Mouse (Mus musculus): ENCODE data around the gene Trim25. TPM values are rescaled to one million over a fixed set of nuclear protein-coding genes. Genes with fewer than 3 reads are reported as not detected.
A peak's percentile ranks its signal among the peaks of the same experiment; 100 is the strongest.

The Trim25 gene
- polyA plus RNA-seq, 1 experiment from 2014 or later, result 5.5 TPM

DNA sequence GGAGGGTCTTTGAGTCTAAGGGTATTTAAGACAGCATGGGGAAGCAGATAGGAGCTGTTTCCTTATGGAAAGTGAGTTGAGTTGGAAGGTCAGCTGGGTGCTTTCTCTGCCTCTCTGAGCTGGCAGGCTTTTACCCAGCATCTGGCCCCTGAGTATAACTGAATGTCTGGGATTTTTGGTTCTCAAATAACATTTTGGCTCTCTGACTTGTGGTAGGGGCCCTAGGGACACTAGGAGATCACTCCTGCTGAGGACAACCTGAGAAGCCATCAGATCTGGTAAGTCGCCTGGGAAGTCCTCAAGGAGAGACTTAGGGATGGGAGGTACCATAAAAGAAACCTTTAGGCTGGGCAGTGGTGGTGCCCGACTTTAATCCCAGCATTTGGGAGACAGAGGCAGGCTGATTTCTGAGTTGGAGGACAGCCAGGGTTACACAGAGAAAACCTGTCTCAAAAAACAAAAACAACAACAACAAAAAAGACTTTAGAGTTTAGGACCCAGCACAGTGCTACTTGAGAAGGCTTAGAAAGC is 28.9 kb upstream of the Trim25 start, which contains the start of gene Coil:
Gene Coil, plus strand, starts transcription at position 51 of the 531 bp plus-strand sequence.
- Histone ChIP-seq H3K27ac (replicated peaks) (no peak within 1 kb of the TSS), H3K9ac (replicated peaks) (no peak within 1 kb of the TSS), H3K9me3 (replicated peaks) (no peaks in the 10 kb centered on the region), H3K4me3 (replicated peaks) (no peak within 1 kb of the TSS), H3K27me3 (replicated peaks) (0 out of 2 replicates have a peak, but pooled peaks cover 3% of the 10 kb centered on the region), H3K4me1 (peaks cover 10% of the 10 kb centered on the region), H3K36me3 (no peaks in the 10 kb centered on the region), H3K4me2 (no peak within 1 kb of the TSS)
- 37% methylated on average over 2 of the region's 2 CpGs for WGBS
- no peak for ATAC-seq (ENCODE audit: low FRiP score)

DNA sequence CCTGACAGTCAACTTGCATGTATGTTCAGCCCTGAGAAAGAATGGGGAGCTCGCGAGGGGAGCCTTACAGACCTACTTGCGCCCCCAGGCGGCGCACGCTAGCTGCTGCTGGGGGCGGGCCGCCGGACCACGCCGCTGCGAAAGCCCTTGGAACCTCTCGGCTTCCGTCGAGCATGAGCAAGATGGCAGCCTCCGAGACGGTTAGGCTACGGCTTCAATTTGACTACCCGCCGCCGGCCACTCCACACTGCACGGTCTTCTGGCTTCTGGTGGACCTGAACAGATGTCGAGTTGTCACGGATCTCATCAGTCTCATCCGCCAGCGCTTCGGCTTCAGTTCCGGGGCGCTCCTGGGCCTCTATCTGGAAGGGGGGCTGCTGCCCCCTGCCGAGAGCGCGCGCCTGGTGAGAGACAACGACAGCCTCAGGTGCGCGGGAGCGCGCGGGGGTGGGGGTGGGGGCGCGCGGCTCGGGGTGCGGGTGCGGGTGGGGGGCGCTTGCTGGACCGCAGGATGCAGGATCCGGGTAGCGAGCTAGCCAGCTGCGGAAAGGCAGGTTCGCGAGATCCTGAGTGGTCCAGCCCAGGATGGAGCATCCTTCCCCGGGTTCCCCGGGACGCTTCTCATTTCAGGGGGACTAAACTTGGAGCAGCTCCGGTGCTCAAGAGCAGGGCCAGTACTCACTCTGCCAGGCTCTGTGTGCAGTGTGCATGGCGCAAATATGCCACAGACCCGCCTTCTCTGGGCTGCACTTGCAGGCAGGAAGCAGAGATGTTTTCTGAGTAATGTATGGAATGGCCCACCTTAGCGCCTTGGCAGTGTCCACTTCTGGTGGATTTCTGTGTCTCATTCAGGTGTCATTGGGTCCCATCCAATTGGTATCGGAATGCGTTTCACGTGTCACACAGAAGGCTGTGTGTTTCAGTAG is 25.1 kb upstream of the Trim25 start:
- Histone ChIP-seq H3K9me3 (replicated peaks) (no peaks in the 10 kb centered on the region), H3K4me3 (replicated peaks) (peak overlapping the region; percentile 72), H3K27me3 (replicated peaks) (0 out of 2 replicates have a peak, but pooled peaks cover 3% of the 10 kb centered on the region), H3K9ac (replicated peaks) (peak overlapping the region; percentile 68), H3K36me3 (no peaks in the 10 kb centered on the region), H3K27ac (replicated peaks) (peak overlapping the region; percentile 95), H3K4me1 (peaks cover 19% of the 10 kb centered on the region), H3K4me2 (peak overlapping the region; percentile 69)
- 2% methylated on average over 54 of the region's 62 CpGs for WGBS
- peak; percentile 86 for ATAC-seq (ENCODE audit: low FRiP score)

DNA sequence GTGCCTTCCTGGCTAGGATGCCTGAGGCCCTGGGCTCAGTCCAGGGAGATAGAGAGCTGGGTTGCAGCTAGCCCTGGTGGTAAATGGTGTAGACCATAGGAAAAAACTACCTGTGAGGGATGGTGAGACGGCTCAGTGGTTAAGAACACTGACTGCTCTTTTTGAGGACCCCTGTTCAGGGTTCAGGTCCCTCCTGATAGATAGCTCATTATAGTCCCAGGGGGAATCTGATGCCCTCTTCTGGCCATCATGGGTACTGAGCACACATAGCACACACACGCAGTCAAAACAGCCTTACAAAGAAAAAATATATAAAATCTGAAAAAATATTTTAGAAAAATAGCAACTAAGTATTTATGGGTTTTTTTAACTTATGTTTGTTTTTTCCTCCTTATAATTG is 22.9 kb upstream of the Trim25 start:
- Histone ChIP-seq H3K4me2 (no peak overlapping the region), H3K9me3 (replicated peaks) (no peaks in the 10 kb centered on the region), H3K4me3 (replicated peaks) (no peak overlapping the region), H3K27ac (replicated peaks) (no peak overlapping the region), H3K4me1 (peaks cover 19% of the 10 kb centered on the region), H3K36me3 (peaks cover 3% of the 10 kb centered on the region; the same call in 1 of the 2 replicates), H3K27me3 (replicated peaks) (no peaks in the 10 kb centered on the region), H3K9ac (replicated peaks) (no peak overlapping the region)
- no peak for ATAC-seq (ENCODE audit: low FRiP score)
- 77% methylated on average over 2 of the region's 2 CpGs for WGBS

DNA sequence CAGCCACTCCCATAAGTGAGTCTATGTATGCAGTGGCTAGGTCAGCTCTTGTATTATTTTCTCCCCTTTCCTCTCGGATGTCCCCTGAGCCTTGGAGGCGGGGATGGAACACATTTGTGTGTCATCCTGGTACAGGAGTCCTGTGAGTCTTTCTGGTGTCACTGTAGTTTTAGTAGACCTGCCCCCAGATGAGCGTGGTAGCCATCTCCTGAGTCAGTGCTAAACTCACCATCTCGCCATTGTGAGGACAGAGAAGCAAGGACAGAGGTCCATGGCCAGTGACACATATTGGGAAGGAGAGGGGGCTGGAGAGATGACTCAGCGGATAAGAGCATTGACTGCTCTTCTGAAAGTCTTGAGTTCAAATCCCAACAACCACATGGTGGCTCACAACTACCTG is 22.0 kb upstream of the Trim25 start:
- peaks cover 19% of the 10 kb centered on the region for H3K4me1 ChIP-seq
- ATAC-seq (ENCODE audit: low FRiP score), result no peak
- 93% methylated on average over 5 of the region's 5 CpGs for WGBS

DNA sequence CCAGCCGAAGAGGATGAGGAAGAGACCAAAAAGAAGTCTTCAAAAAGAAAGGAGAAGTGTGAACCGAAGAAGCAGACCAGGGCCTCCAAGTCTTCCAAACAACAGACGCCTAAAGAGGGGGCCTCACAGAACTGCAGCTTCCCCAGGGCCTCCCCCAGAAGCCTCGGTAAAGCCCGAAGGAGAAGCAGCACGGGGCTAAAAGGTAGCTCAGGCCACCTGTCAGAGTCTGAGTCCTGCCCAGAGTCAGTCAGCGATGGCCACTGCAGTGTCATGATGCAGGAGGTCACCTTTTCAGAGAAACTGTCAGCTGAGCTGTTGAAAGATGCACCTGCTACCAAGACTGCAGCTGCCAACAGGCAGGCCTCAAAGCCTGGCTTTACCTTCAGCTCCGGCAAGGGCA is 17.8 kb upstream of the Trim25 start:
- H3K36me3 ChIP-seq, result peaks cover 43% of the 10 kb centered on the region
- H3K4me1 ChIP-seq, result no peaks in the 10 kb centered on the region
- no peak overlapping the region for H3K27ac ChIP-seq (replicated peaks)
- ATAC-seq (ENCODE audit: low FRiP score), result no peak
- no peak overlapping the region for H3K4me3 ChIP-seq (replicated peaks)
- WGBS, result 92% methylated on average over 8 of the region's 8 CpGs
- no peak overlapping the region for H3K4me2 ChIP-seq
- H3K9me3 ChIP-seq (replicated peaks), result no peaks in the 10 kb centered on the region
- H3K9ac ChIP-seq (replicated peaks), result no peak overlapping the region
- no peaks in the 10 kb centered on the region for H3K27me3 ChIP-seq (replicated peaks)

More for the DNA sequence above, 22.0 kb upstream of the Trim25 start:
- no peaks in the 10 kb centered on the region for H3K9me3 ChIP-seq (replicated peaks)
- H3K9ac ChIP-seq (replicated peaks), result no peak overlapping the region
- no peak overlapping the region for H3K27ac ChIP-seq (replicated peaks)
- H3K36me3 ChIP-seq, result peaks cover 10% of the 10 kb centered on the region; the same call in 1 of the 2 replicates
- no peak overlapping the region for H3K4me2 ChIP-seq
- no peaks in the 10 kb centered on the region for H3K27me3 ChIP-seq (replicated peaks)
- H3K4me3 ChIP-seq (replicated peaks), result no peak overlapping the region

DNA sequence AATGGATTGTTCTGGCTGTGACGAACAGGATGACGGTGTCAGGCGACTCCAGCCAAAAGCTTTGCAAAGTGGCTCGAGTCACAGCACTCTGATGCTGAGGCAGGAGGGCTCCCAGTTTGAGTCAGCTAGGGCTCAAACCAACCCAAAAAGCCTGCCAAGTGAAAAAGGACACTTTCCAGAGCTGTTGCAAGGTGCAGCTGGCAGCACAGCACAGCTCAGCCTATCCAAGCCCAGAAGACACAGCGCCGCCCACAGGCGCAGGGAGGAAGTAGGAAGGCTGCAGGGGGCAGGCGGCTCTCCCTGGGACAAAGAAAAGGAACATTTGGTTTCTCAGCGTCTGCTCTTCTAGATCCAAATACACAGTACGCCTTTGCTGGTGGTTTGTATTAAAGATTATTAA is 12.6 kb upstream of the Trim25 start:
- Histone ChIP-seq H3K36me3 (peaks cover 73% of the 10 kb centered on the region), H3K9ac (replicated peaks) (no peak overlapping the region)
- WGBS, result 91% methylated on average over 10 of the region's 10 CpGs

DNA sequence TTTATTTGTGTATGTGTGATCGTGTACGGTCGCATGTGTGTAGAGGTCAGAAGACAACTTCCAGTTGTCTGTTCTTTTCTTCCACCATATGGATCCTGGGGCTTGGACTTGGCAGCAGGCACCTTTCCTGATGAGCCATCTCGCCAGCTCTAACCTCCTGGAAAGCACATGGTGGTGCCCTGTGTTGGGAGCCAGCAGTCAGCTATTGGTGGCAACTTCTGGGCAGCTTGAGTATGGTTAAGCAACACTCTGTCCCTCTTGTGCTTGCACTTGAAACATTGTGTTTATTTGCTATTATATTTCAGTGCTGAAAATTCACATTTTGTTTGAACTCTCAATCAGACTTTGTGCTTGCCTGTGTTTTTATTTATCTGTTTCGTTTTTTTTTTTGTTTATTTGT is 10.2 kb upstream of the Trim25 start:
- peaks cover 52% of the 10 kb centered on the region for H3K36me3 ChIP-seq
- no peak overlapping the region for H3K4me3 ChIP-seq (replicated peaks)
- ATAC-seq (ENCODE audit: low FRiP score), result no peak
- no peaks in the 10 kb centered on the region for H3K4me1 ChIP-seq
- H3K4me2 ChIP-seq, result no peak overlapping the region
- no peak overlapping the region for H3K27ac ChIP-seq (replicated peaks)
- 81% methylated on average over 5 of the region's 5 CpGs for WGBS
- no peaks in the 10 kb centered on the region for H3K27me3 ChIP-seq (replicated peaks)
- H3K9ac ChIP-seq (replicated peaks), result no peak overlapping the region
- H3K9me3 ChIP-seq (replicated peaks), result no peaks in the 10 kb centered on the region

More for the DNA sequence above, 12.6 kb upstream of the Trim25 start:
- no peak overlapping the region for H3K4me3 ChIP-seq (replicated peaks)
- no peak for ATAC-seq (ENCODE audit: low FRiP score)
- no peak overlapping the region for H3K4me2 ChIP-seq
- H3K9me3 ChIP-seq (replicated peaks), result no peaks in the 10 kb centered on the region
- H3K4me1 ChIP-seq, result no peaks in the 10 kb centered on the region
- H3K27me3 ChIP-seq (replicated peaks), result no peaks in the 10 kb centered on the region
- no peak overlapping the region for H3K27ac ChIP-seq (replicated peaks)

DNA sequence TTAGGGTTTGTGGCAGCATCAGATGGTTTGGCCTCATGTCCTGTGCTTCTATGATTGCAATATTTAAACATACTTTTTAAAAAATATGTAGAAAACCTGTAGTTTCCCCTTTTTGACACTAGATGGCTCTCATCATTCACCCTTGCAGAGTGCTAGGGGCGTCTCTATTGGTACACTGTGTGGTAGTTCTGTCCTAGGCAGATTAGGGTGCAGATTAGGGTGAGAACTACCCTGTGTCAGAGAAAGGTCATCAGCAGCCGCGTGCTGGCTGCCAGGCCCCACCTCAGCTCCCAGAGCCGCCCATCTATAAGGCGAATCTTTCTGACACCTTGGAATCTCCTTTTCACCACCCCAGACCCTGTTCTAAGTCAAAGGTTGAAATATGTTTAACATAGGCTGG is 9.6 kb upstream of the Trim25 start:
- WGBS, result 81% methylated on average over 5 of the region's 5 CpGs
- Histone ChIP-seq H3K27me3 (replicated peaks) (no peaks in the 10 kb centered on the region), H3K9ac (replicated peaks) (no peak overlapping the region), H3K27ac (replicated peaks) (no peak overlapping the region), H3K4me1 (no peaks in the 10 kb centered on the region), H3K36me3 (peaks cover 49% of the 10 kb centered on the region), H3K4me2 (no peak overlapping the region), H3K4me3 (replicated peaks) (no peak overlapping the region), H3K9me3 (replicated peaks) (no peaks in the 10 kb centered on the region)
- no peak for ATAC-seq (ENCODE audit: low FRiP score)

DNA sequence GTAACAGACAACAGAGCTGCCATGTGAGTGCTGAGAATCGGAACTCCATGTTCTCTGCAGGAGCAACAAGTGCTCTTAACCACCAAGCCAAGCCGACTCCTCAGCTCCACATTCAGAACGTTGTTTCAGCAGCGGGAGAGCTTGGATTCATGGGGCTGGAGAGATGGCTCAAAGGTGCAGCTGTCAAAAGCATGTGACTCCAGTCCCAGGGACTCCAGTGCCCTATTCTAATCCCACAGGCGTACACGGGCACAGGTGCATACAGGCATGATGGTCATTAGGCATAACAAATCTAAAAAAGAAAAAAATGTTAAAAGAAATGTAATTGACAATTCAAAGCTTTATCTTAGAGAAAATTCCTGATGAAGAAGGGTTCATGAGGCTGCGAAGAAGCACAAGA is 6.0 kb upstream of the Trim25 start:
- no peaks in the 10 kb centered on the region for H3K9me3 ChIP-seq (replicated peaks)
- H3K9ac ChIP-seq (replicated peaks), result no peak overlapping the region
- 54% methylated on average over 7 of the region's 7 CpGs for WGBS
- H3K4me2 ChIP-seq, result no peak overlapping the region
- H3K27me3 ChIP-seq (replicated peaks), result no peaks in the 10 kb centered on the region
- H3K27ac ChIP-seq (replicated peaks), result no peak overlapping the region
- no peak overlapping the region for H3K4me3 ChIP-seq (replicated peaks)
- no peak for ATAC-seq (ENCODE audit: low FRiP score)
- no peaks in the 10 kb centered on the region for H3K4me1 ChIP-seq
- H3K36me3 ChIP-seq, result peaks cover 22% of the 10 kb centered on the region

DNA sequence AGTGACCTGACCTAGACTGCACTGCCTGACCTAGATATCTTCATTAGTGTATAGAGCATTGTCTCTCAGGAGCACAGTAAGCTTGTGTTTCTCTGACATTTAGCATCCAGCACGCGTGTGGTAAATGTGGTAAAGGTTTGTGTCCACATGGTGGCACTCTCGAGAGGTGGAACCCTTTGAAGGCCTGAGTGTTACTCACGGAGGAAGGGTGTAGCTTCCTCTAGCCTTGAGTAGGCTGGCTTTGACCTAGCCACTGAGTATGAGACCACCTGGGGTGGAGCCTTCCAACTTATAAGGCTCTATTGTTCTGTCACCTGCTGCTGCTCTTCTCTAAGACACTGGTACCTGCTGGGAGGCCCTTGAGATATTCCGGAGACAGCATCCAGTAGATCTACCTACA is 5.6 kb upstream of the Trim25 start:
- WGBS, result 14% methylated on average over 5 of the region's 5 CpGs
- ATAC-seq (ENCODE audit: low FRiP score), result no peak
- Histone ChIP-seq H3K36me3 (peaks cover 18% of the 10 kb centered on the region), H3K4me1 (no peaks in the 10 kb centered on the region), H3K4me2 (no peak overlapping the region), H3K4me3 (replicated peaks) (no peak overlapping the region), H3K9me3 (replicated peaks) (no peaks in the 10 kb centered on the region), H3K9ac (replicated peaks) (no peak overlapping the region), H3K27me3 (replicated peaks) (no peaks in the 10 kb centered on the region), H3K27ac (replicated peaks) (no peak overlapping the region)

DNA sequence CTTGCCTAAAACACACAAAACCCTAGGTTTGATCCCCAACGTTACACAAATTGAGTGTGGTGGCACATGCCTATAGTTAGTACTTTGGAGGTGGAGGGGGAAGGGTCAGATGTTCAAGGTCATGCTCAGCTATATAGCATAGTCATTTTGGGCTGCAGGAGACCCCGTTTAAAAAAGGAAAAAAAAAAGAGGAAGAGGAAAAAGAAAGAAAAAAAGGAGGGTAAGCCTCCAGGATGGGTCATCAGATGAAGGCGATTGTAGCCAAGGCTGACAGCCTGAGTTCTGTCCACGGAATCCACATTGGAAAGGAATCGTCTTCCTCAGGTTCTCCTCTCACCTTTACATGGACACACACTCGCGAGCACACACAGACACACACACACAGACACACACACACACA is 4.7 kb upstream of the Trim25 start:
- WGBS, result 94% methylated on average over 7 of the region's 7 CpGs
- Histone ChIP-seq H3K27ac (replicated peaks) (no peak overlapping the region), H3K9ac (replicated peaks) (no peak overlapping the region), H3K27me3 (replicated peaks) (peaks cover 8% of the 10 kb centered on the region), H3K4me1 (peaks cover 5% of the 10 kb centered on the region), H3K36me3 (peaks cover 14% of the 10 kb centered on the region), H3K9me3 (replicated peaks) (no peaks in the 10 kb centered on the region), H3K4me2 (no peak overlapping the region), H3K4me3 (replicated peaks) (no peak overlapping the region)
- no peak for ATAC-seq (ENCODE audit: low FRiP score)

DNA sequence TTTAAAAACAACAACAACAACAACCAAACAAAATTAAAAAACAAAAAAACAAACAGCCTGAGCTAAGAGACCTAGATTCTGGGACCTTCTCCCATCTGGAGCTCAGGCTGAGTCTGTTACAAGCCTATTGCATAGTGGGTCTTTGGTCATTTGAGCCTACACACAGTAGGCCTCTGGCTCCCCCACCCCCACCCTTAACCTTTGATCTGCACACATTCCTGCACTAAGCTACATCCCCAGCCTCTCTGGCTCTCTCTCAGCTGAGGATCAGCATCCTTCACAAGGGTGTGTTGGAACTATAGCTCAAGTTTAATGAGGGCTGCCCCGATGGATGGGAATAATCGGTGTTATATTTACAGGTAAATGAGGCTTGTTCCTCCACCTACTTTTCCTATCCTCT is 3.6 kb upstream of the Trim25 start:
- Histone ChIP-seq H3K4me2 (no peak overlapping the region), H3K27ac (replicated peaks) (no peak overlapping the region), H3K4me3 (replicated peaks) (no peak overlapping the region), H3K27me3 (replicated peaks) (peaks cover 19% of the 10 kb centered on the region), H3K9ac (replicated peaks) (no peak overlapping the region), H3K9me3 (replicated peaks) (no peaks in the 10 kb centered on the region), H3K36me3 (peaks cover 9% of the 10 kb centered on the region), H3K4me1 (peaks cover 7% of the 10 kb centered on the region)
- 93% methylated on average over 2 of the region's 2 CpGs for WGBS
- ATAC-seq (ENCODE audit: low FRiP score), result no peak

Data from neural tube, embryonic 15.5 days (tissue).